Mouse (Mus musculus): ENCODE measurements at regions not wholly inside any gene's neighbourhood (a gene's known extent, or its start where the extent isn't known, plus 50 kb on each side); places are given as distances from the start of the nearest gene placed in this dataset.
A peak's percentile ranks its signal among the peaks of the same experiment; 100 is the strongest.

GRCm38 (mm10) chr2:50755616-50756450, 393.1 kb downstream of the Rnd3 start:
- no peaks in the 10 kb centered on the region for H3K9me3 ChIP-seq (ENCODE audit: control insufficient read depth, low read length)
- 17% methylated on average over 9 of the region's 9 CpGs for WGBS

GRCm38 (mm10) chr2:50755160-50755559, 393.8 kb downstream of the Rnd3 start:
- Histone ChIP-seq H3K4me1 (replicated peaks; ENCODE audit: control insufficient read depth, insufficient read depth, low read length) (peaks cover 5% of the 10 kb centered on the region), H3K4me2 (ENCODE audit: low read length) (no peak overlapping the region), H3K9me3 (ENCODE audit: control insufficient read depth, low read length) (no peaks in the 10 kb centered on the region), H3K9ac (replicated peaks; ENCODE audit: low read depth, low read length) (no peak overlapping the region), H3K4me3 (replicated peaks; ENCODE audit: low read length) (no peak overlapping the region), H3K27ac (ENCODE audit: low read length) (no peak overlapping the region), H3K27me3 (replicated peaks; ENCODE audit: control insufficient read depth, insufficient read depth, low read length) (no peaks in the 10 kb centered on the region), H3K36me3 (ENCODE audit: control insufficient read depth, insufficient read depth) (no peaks in the 10 kb centered on the region)
- no peak for ATAC-seq
- WGBS = 48% methylated on average over 6 of the region's 6 CpGs

More at GRCm38 (mm10) chr2:50755616-50756450, 393.1 kb downstream of the Rnd3 start:
- peaks cover 5% of the 10 kb centered on the region for H3K4me1 ChIP-seq (replicated peaks; ENCODE audit: control insufficient read depth, insufficient read depth, low read length)
- no peak overlapping the region for H3K4me3 ChIP-seq (replicated peaks; ENCODE audit: low read length)
- no peaks in the 10 kb centered on the region for H3K36me3 ChIP-seq (ENCODE audit: control insufficient read depth, insufficient read depth)
- ATAC-seq = peak; percentile 47
- no peak overlapping the region for H3K27ac ChIP-seq (ENCODE audit: low read length)
- H3K9ac ChIP-seq (replicated peaks; ENCODE audit: low read depth, low read length) = no peak overlapping the region
- H3K4me2 ChIP-seq (ENCODE audit: low read length) = no peak overlapping the region
- H3K27me3 ChIP-seq (replicated peaks; ENCODE audit: control insufficient read depth, insufficient read depth, low read length) = no peaks in the 10 kb centered on the region

GRCm38 (mm10) chr2:50752408-50752807, 396.5 kb downstream of the Rnd3 start:
- Histone ChIP-seq H3K4me1 (replicated peaks; ENCODE audit: control insufficient read depth, insufficient read depth, low read length) (peaks cover 5% of the 10 kb centered on the region), H3K27ac (ENCODE audit: low read length) (no peak overlapping the region), H3K9me3 (ENCODE audit: control insufficient read depth, low read length) (no peaks in the 10 kb centered on the region), H3K36me3 (ENCODE audit: control insufficient read depth, insufficient read depth) (no peaks in the 10 kb centered on the region), H3K27me3 (replicated peaks; ENCODE audit: control insufficient read depth, insufficient read depth, low read length) (no peaks in the 10 kb centered on the region), H3K4me2 (ENCODE audit: low read length) (no peak overlapping the region), H3K4me3 (replicated peaks; ENCODE audit: low read length) (no peak overlapping the region), H3K9ac (replicated peaks; ENCODE audit: low read depth, low read length) (no peak overlapping the region)
- no peak for ATAC-seq
- 82% methylated on average over 9 of the region's 9 CpGs for WGBS

- Histone ChIP-seq H3K36me3 (ENCODE audit: control insufficient read depth, insufficient read depth) (no peaks in the 10 kb centered on the region), H3K27ac (ENCODE audit: low read length) (no peak overlapping the region), H3K9ac (replicated peaks; ENCODE audit: low read depth, low read length) (no peak overlapping the region), H3K4me2 (ENCODE audit: low read length) (no peak overlapping the region), H3K27me3 (replicated peaks; ENCODE audit: control insufficient read depth, insufficient read depth, low read length) (no peaks in the 10 kb centered on the region), H3K4me3 (replicated peaks; ENCODE audit: low read length) (no peak overlapping the region), H3K4me1 (replicated peaks; ENCODE audit: control insufficient read depth, insufficient read depth, low read length) (peaks cover 1% of the 10 kb centered on the region), H3K9me3 (ENCODE audit: control insufficient read depth, low read length) (no peaks in the 10 kb centered on the region)
- 43% methylated on average over 5 of the region's 5 CpGs for WGBS
- ATAC-seq = no peak
These were observed 398.1 kb downstream of the Rnd3 start for GRCm38 (mm10) chr2:50750799-50751198.

- Histone ChIP-seq H3K4me2 (ENCODE audit: low read length) (no peak overlapping the region), H3K9me3 (ENCODE audit: control insufficient read depth, low read length) (no peaks in the 10 kb centered on the region), H3K4me1 (replicated peaks; ENCODE audit: control insufficient read depth, insufficient read depth, low read length) (peaks cover 4% of the 10 kb centered on the region; the same call in 1 of the 2 replicates), H3K36me3 (ENCODE audit: control insufficient read depth, insufficient read depth) (no peaks in the 10 kb centered on the region), H3K9ac (replicated peaks; ENCODE audit: low read depth, low read length) (no peak overlapping the region), H3K27me3 (replicated peaks; ENCODE audit: control insufficient read depth, insufficient read depth, low read length) (no peaks in the 10 kb centered on the region), H3K4me3 (replicated peaks; ENCODE audit: low read length) (no peak overlapping the region), H3K27ac (ENCODE audit: low read length) (no peak overlapping the region)
- 49% methylated on average over 13 of the region's 13 CpGs for WGBS
- peak; percentile 63; the same call in 1 of the 2 replicates for ATAC-seq
These were observed 404.2 kb downstream of the Rnd3 start for GRCm38 (mm10) chr2:50744625-50745214.

- Histone ChIP-seq H3K27me3 (replicated peaks; ENCODE audit: control insufficient read depth, insufficient read depth, low read length) (no peaks in the 10 kb centered on the region), H3K4me3 (replicated peaks; ENCODE audit: low read length) (no peak overlapping the region), H3K4me2 (ENCODE audit: low read length) (no peak overlapping the region), H3K27ac (ENCODE audit: low read length) (no peak overlapping the region), H3K9me3 (ENCODE audit: control insufficient read depth, low read length) (no peaks in the 10 kb centered on the region), H3K9ac (replicated peaks; ENCODE audit: low read depth, low read length) (no peak overlapping the region), H3K36me3 (ENCODE audit: control insufficient read depth, insufficient read depth) (no peaks in the 10 kb centered on the region), H3K4me1 (replicated peaks; ENCODE audit: control insufficient read depth, insufficient read depth, low read length) (peaks cover 6% of the 10 kb centered on the region; the same call in 1 of the 2 replicates)
- peak; percentile 64; the same call in 1 of the 2 replicates for ATAC-seq
- WGBS = 98% methylated on average over 3 of the region's 3 CpGs
These were observed 405.1 kb downstream of the Rnd3 start for GRCm38 (mm10) chr2:50743785-50744258.

- H3K36me3 ChIP-seq (ENCODE audit: control insufficient read depth, insufficient read depth) = no peaks in the 10 kb centered on the region
- H3K4me3 ChIP-seq (replicated peaks; ENCODE audit: low read length) = no peak overlapping the region
- 63% methylated on average over 2 of the region's 2 CpGs for WGBS
- H3K4me2 ChIP-seq (ENCODE audit: low read length) = no peak overlapping the region
- no peak for ATAC-seq
- peaks cover 9% of the 10 kb centered on the region; the same call in 1 of the 2 replicates for H3K4me1 ChIP-seq (replicated peaks; ENCODE audit: control insufficient read depth, insufficient read depth, low read length)
- no peak overlapping the region for H3K9ac ChIP-seq (replicated peaks; ENCODE audit: low read depth, low read length)
- H3K27ac ChIP-seq (ENCODE audit: low read length) = no peak overlapping the region
- H3K9me3 ChIP-seq (ENCODE audit: control insufficient read depth, low read length) = no peaks in the 10 kb centered on the region
- H3K27me3 ChIP-seq (replicated peaks; ENCODE audit: control insufficient read depth, insufficient read depth, low read length) = no peaks in the 10 kb centered on the region
These were observed 406.5 kb downstream of the Rnd3 start for GRCm38 (mm10) chr2:50742421-50742820.

- H3K27me3 ChIP-seq (replicated peaks; ENCODE audit: control insufficient read depth, insufficient read depth, low read length) = no peaks in the 10 kb centered on the region
- no peak for ATAC-seq
- 79% methylated on average over 2 of the region's 2 CpGs for whole genome bisulfite sequencing
- H3K27ac ChIP-seq (ENCODE audit: low read length) = no peak overlapping the region
- H3K36me3 ChIP-seq (ENCODE audit: control insufficient read depth, insufficient read depth) = no peaks in the 10 kb centered on the region
- no peak overlapping the region for H3K4me3 ChIP-seq (replicated peaks; ENCODE audit: low read length)
- H3K4me1 ChIP-seq (replicated peaks; ENCODE audit: control insufficient read depth, insufficient read depth, low read length) = peaks cover 11% of the 10 kb centered on the region; the same call in 1 of the 2 replicates
- H3K4me2 ChIP-seq (ENCODE audit: low read length) = no peak overlapping the region
- H3K9ac ChIP-seq (replicated peaks; ENCODE audit: low read depth, low read length) = no peak overlapping the region
- H3K9me3 ChIP-seq (ENCODE audit: control insufficient read depth, low read length) = no peaks in the 10 kb centered on the region
These were observed 407.6 kb downstream of the Rnd3 start for GRCm38 (mm10) chr2:50741337-50741736.

GRCm38 (mm10) chr2:50739599-50739979, 409.3 kb downstream of the Rnd3 start:
- 65% methylated on average over 8 of the region's 8 CpGs for WGBS

More at GRCm38 (mm10) chr2:50739599-50739979, 409.3 kb downstream of the Rnd3 start:
- Histone ChIP-seq H3K4me2 (ENCODE audit: low read length) (no peak overlapping the region), H3K9me3 (ENCODE audit: control insufficient read depth, low read length) (no peaks in the 10 kb centered on the region), H3K27ac (ENCODE audit: low read length) (no peak overlapping the region), H3K27me3 (replicated peaks; ENCODE audit: control insufficient read depth, insufficient read depth, low read length) (no peaks in the 10 kb centered on the region), H3K4me1 (replicated peaks; ENCODE audit: control insufficient read depth, insufficient read depth, low read length) (peaks cover 9% of the 10 kb centered on the region; the same call in 1 of the 2 replicates), H3K4me3 (replicated peaks; ENCODE audit: low read length) (no peak overlapping the region), H3K9ac (replicated peaks; ENCODE audit: low read depth, low read length) (no peak overlapping the region), H3K36me3 (ENCODE audit: control insufficient read depth, insufficient read depth) (no peaks in the 10 kb centered on the region)
- 0 out of 2 replicates have a peak, but pooled peaks have one; percentile 14 for ATAC-seq
